Mouse (Mus musculus) layer of hippocampus, postnatal 36 days (tissue): ENCODE measurements at regions not wholly inside any gene's neighbourhood (a gene's known extent, or its start where the extent isn't known, plus 50 kb on each side); places are given as distances from the start of the nearest gene placed in this dataset.
A peak's percentile ranks its signal among the peaks of the same experiment; 100 is the strongest.

Experiments used
- DNase-seq, 2 experiments: peaks; one replicate each; pipeline ENCODE4 v3.0.0; 2022

- DNase-seq = no peak
These were observed 53.8 kb upstream of the Sept5 start for GRCm38 (mm10) chr16:18683556-18683955.

- no peak for DNase-seq
These were observed 56.4 kb upstream of the Sept5 start for GRCm38 (mm10) chr16:18686044-18686761.

- DNase-seq = peak; percentile 64 to 78
These were observed 57.2 kb upstream of the Sept5 start for GRCm38 (mm10) chr16:18686916-18687315.

GRCm38 (mm10) chr16:18687367-18687766, 57.6 kb upstream of the Sept5 start:
- DNase-seq = peak in 1 of 2 experiments; percentile 16

- DNase-seq = no peak
These were observed 65.8 kb upstream of the Sept5 start for GRCm38 (mm10) chr16:18695596-18695995.

GRCm38 (mm10) chr16:18696074-18696819, 66.5 kb upstream of the Sept5 start:
- DNase-seq = peak; percentile 81 to 88

GRCm38 (mm10) chr16:18696820-18697168, 67.0 kb upstream of the Sept5 start:
- DNase-seq = no peak

- no peak for DNase-seq
These were observed 72.5 kb upstream of the Cldn5 start for GRCm38 (mm10) chr16:18704126-18704525.

- no peak for DNase-seq
These were observed 71.5 kb upstream of the Cldn5 start for GRCm38 (mm10) chr16:18705028-18705648.

- DNase-seq = no peak
These were observed 65.0 kb upstream of the Cldn5 start for GRCm38 (mm10) chr16:18711637-18712125.

GRCm38 (mm10) chr16:18713017-18713416, 63.6 kb upstream of the Cldn5 start:
- DNase-seq = no peak

- no peak for DNase-seq
These were observed 61.3 kb upstream of the Cldn5 start for GRCm38 (mm10) chr16:18715381-18715780.

GRCm38 (mm10) chr16:18718040-18718439, 58.6 kb upstream of the Cldn5 start:
- DNase-seq = no peak

GRCm38 (mm10) chr16:18720433-18721233, 56.0 kb upstream of the Cldn5 start:
- no peak for DNase-seq

- DNase-seq = no peak
These were observed 53.3 kb upstream of the Cldn5 start for GRCm38 (mm10) chr16:18723186-18723843.

GRCm38 (mm10) chr16:18723874-18724273, 52.8 kb upstream of the Cldn5 start:
- no peak for DNase-seq

- DNase-seq = no peak
These were observed 51.9 kb upstream of the Cldn5 start for GRCm38 (mm10) chr16:18724706-18725105.
